Mouse (Mus musculus): ENCODE results near the gene Nsmce4a.
"Not testable (repeated sequence)": the region's sequence is repeated elsewhere in the genome, so short reads cannot be mapped to it uniquely, and the experiment has no call there.

Nsmce4a gene

GRCm38 (mm10) chr7:130535174-130535573, 37.7 kb downstream of the Nsmce4a start:
- no peak for DNase-seq (ENCODE audit: low spot score)

- DNase-seq (ENCODE audit: low spot score) = peak; percentile 61
Measured at GRCm38 (mm10) chr7:130533316-130534260, 39.3 kb downstream of the Nsmce4a start.

GRCm38 (mm10) chr7:130531138-130531537, 41.8 kb downstream of the Nsmce4a start:
- not testable (repeated sequence) for DNase-seq (ENCODE audit: low spot score)

GRCm38 (mm10) chr7:130527306-130527705, 45.6 kb downstream of the Nsmce4a start:
- no peak for DNase-seq (ENCODE audit: low spot score)

GRCm38 (mm10) chr7:130523451-130523850, 49.5 kb downstream of the Nsmce4a start:
- DNase-seq (ENCODE audit: low spot score) = no peak

GRCm38 (mm10) chr7:130520812-130521422, 52.0 kb downstream of the Nsmce4a start:
- DNase-seq (ENCODE audit: low spot score) = no peak

GRCm38 (mm10) chr7:130520049-130520425, 52.9 kb downstream of the Nsmce4a start, which contains the start of gene Ate1:
TSS of gene Ate1 (minus strand) at chr7:130520369.
- no peak for DNase-seq (ENCODE audit: low spot score)

- DNase-seq (ENCODE audit: low spot score) = peak; percentile 95
Measured at GRCm38 (mm10) chr7:130519096-130520048, 53.5 kb downstream of the Nsmce4a start.

GRCm38 (mm10) chr7:130518213-130519095, 54.5 kb downstream of the Nsmce4a start:
- DNase-seq (ENCODE audit: low spot score) = no peak

GRCm38 (mm10) chr7:130510243-130510642, 62.7 kb downstream of the Nsmce4a start:
- no peak for DNase-seq (ENCODE audit: low spot score)

GRCm38 (mm10) chr7:130503006-130503405, 69.9 kb downstream of the Nsmce4a start:
- no peak for DNase-seq (ENCODE audit: low spot score)

GRCm38 (mm10) chr7:130501499-130501898, 71.4 kb downstream of the Nsmce4a start:
- DNase-seq (ENCODE audit: low spot score) = no peak

GRCm38 (mm10) chr7:130493346-130493745, 79.6 kb downstream of the Nsmce4a start:
- DNase-seq (ENCODE audit: low spot score) = no peak

- DNase-seq (ENCODE audit: low spot score) = no peak
Measured at GRCm38 (mm10) chr7:130492026-130492425, 80.9 kb downstream of the Nsmce4a start.
